Mouse (Mus musculus): ENCODE measurements around the gene Nfkbia.

GRCm38 (mm10) chr12:55442245-55442644 is 50.2 kb downstream of the Nfkbia start:
- TF ChIP-seq EP300 (IDR thresholded peaks at IDR 0.05; ENCODE audit: low read depth) = no peak
- TF ChIP-seq CTCF (IDR thresholded peaks at IDR 0.05; ENCODE audit: low read depth) = no peak
